Mouse (Mus musculus): Measurements from ENCODE around the gene Pparg.

The Pparg gene

DNA sequence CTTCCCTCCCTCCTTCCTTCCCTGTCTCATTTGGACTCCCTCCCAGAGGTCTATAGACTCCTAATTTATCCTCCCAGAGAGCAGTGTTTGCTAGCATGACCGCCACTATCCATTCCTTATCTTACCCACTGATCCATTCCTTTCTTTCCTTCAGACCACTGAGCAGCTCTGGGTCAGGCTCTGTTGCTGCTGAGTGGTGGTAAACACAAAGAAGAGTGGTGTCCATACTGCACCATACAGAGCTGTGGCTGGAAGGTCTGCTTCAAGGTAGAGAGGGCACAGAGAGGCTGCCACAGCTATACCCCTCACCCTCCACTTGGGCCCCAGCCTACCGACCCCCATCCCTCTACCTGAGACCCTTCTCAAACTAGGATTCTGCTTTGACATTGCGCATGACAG lies 143.4 kb downstream of the Pparg start:
- no peak for DNase-seq (ENCODE audit: low read depth, low spot score)

DNA sequence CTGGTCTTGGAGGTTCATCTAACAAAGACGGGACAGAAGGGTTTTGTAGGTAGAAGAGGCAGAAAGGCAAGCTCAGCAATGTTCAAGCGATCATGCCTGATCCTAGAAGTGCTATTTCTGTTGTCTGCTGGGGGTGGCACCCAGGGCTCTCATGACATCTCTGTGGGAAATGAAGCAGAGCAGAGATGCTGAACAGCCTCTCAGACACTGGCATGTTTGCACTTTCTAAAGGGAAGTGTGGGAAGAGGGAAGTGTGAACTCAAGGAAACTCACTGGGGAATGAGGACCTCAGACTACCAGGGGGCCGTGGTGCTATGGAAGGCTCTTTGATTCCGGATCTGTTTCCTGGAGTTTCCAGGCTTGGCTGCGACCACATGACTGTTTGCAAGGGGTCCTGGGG lies 144.2 kb downstream of the Pparg start:
- DNase-seq (ENCODE audit: low read depth, low spot score) = no peak

DNA sequence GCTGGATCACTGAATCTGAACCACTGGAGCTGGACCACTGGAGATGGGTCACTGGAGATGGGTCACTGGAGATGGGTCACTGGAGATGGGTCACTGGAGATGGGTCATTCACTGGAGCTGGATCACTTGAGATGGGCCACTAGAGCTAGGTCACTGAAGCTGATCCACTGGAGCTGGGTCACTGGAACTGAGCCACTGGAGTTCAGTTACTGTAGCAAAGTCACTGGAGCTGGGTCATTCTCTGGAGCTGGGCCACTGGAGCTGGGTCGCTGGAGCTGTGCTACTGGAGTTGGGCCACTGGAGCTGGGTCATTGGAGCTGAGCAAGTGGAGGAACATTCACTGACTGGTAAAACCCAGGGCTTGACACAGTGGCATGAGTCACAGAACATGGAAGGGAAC lies 145.7 kb downstream of the Pparg start:
- no peak for DNase-seq (ENCODE audit: low read depth, low spot score)

DNA sequence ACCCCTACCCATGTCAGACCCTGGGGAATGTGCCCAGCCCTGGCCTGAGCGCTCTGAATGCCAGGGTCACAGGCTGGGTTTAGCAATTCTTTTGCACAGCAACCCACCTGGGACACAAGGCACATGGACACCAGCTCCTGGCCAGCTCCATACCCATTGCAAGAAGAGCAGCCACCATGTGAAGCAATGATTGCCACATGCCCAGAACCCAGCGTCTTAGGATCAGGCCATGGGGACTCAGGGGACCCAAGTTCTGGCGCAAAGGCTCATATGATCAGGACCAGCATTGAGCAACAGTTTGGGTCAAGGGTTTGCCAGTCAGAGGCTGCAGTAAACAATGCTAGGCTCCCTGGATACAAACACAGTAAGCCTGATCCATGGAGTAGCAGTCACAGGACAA lies 150.7 kb downstream of the Pparg start:
- DNase-seq (ENCODE audit: low read depth, low spot score) = no peak

DNA sequence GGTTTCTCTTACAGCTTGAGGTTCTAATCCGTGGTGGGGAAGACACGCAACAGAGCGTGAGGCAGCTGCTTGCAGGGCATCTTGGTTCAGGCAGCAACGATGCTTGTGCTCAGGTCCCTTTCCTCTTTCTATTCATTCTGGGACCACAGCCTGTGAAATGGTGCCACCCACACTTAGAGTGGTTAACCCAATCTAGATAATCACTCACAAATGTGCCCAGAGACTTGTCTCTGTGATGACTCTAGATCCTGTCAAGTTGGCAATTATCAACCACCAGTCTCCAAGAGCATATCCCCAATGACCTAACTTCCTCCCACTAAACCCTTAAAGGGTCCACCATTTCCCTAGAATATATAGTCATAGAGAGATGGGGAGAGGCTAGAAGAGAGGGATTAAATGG lies 152.5 kb downstream of the Pparg start:
- DNase-seq (ENCODE audit: low read depth, low spot score) = no peak

DNA sequence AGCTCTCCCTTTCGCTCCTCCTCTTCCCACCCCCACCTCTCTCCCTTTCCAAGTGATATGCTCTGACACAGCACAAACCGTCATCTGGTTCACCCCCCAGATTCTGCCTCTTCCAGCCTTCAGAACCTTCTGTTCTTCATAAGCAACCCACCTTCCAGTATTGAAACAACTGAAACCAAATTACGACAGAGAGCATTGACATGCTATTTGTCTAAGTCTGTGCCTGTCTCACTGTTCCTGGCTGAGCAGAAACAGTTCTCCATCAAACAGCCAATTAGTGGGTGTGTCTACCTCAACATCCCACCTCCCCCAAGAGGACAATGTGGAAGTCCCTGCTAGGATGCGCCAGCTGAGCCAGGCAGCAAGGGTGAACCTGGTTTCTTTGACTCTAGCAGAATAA lies 157.2 kb downstream of the Pparg start:
- DNase-seq (ENCODE audit: low read depth, low spot score) = no peak

DNA sequence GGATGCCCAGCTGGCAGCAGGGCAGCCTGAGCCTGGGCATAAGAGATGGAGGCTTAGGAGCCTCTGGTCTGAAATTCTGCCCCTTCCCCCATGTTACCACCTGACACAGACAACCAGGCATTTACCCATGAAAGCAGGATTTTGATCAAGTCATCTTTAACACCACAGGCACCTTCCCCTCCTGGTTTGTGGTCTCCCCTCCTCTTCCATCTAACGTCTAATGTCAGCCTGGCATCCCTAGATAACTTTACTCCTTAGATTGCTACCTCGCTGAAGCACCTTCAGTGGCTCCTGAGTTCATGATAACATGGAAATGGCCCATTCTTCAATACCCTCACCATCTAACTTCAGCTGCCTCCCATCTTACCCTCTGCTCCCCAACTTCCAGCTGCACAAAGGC lies 157.6 kb downstream of the Pparg start:
- DNase-seq (ENCODE audit: low read depth, low spot score) = no peak

DNA sequence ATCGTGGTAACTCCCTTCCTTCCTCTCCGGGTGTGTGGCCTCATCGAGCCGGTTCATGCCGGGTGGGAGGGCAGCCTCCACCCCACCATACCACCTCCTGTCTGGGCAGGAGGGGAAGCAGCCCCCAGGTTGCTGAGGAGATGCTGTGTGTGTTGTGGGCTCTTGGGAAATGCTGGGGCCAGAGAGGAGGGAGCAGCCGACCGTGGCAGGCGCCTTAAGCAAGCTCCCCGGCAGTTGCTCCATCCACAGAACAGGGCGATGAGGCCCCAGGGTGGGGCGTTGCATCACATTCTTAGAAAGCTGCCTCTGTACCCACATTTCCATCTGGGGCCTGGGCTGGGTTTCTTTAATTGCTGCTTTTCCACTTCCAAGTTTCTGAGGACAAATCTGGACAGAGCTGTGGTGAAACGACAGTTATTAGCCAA lies 158.5 kb downstream of the Pparg start:
- no peak for DNase-seq (ENCODE audit: low read depth, low spot score)

DNA sequence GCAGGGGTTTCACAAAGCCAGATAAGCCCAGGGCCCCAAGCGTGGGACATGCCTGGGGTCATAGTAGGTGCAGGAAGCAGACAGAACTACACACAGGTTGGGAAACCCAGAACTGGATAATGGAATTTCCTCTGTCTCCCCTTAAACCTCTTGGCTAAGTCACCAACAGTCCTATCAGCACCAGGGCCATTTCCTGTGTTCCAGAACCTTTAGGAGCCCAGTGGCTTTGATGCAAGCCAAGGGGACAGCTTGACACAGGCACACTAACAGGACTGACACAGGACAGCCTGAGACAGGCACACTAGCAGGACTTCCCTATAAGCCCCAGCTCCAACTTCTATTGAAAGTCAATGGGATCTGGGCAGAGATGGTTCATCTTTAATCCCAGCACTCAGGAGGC lies 161.2 kb downstream of the Pparg start:
- no peak for DNase-seq (ENCODE audit: low read depth, low spot score)

DNA sequence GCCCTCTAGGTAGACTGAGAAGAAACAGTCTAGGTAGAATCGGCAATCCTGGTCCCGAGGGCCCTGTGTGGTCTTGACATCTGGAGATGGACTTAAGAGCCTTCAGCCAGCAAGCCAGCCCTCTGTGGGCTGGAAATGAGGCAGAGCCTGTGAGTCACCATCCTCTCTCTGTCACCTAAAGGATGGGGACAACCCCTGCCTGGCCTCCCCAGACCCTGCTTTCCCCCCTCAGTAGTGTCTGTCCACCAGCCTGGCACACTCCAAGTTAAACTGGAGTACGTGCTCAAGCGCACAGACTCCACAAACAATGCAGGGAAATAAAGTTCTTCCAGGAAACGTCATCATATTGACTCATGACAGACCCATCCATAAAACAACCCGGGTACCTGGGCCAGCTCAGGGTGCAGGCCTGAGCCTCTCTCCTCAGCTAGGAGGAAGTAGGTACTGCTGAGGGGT lies 162.0 kb downstream of the Pparg start:
- no peak for DNase-seq (ENCODE audit: low read depth, low spot score)

DNA sequence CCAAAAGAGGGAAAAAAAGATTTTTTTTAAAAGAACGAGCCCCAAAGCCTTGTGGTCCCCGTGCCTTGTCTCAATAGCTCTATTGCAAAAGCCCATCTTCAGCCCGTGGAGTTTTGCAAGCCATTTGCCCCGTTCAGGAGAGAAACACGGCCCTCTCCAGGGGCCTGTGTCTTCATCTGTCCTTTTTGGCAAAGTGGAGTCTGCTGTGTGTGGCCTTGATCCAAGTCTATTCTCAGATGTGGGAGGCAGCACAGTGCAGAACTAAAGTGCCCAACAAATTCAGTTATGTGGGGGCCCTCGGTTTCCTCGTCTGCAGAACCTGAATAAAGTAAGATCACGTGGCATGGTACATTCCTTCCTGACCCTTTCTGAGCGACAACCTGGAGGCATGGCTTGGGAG lies 162.4 kb downstream of the Pparg start:
- no peak for DNase-seq (ENCODE audit: low read depth, low spot score)

DNA sequence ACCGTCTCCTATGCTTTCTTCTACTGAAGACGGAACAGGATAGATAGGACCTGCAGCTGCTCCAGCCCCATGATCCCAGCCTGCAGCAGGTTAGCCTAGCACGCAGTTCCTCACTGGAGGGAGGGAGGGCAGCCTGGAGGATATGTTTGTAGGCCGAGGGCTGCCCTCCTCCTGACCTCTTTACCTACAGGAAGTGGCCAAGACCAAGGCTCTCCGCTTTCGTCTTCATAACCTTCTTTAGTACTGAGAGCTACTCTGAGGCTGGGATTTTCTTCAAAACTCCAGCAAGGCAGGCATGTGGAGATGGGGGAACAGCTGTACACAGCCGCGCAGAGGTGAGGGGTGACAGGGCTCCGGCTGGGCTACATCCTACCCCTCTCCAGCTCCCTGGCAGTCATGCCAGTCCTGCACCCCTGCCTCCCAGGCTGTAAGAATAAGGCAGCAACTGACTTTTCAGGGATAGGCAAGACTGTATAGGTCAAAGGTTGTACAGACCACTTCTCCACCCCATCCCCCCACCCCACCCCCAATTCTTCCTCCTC lies 163.8 kb downstream of the Pparg start:
- DNase-seq (ENCODE audit: low read depth, low spot score) = no peak

DNA sequence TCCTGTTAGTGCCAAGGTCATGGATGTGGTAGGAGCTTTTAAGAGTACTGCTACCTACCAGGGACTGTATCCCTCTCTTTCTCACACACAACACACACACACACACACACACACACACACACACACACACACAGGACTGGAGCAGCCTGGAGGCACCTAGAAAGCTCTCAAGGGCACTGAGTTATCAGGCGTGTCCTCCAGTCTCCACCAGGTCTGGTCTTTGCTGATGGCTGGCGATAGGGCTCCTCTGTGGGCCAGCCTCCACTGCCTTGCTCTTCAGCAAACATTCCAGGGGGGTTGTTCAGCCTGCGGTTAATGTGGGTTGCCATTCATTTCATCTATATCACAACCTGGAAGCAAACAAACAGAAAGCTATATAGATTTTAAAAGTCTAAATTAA lies 166.7 kb downstream of the Pparg start:
- DNase-seq (ENCODE audit: low read depth, low spot score) = no peak

DNA sequence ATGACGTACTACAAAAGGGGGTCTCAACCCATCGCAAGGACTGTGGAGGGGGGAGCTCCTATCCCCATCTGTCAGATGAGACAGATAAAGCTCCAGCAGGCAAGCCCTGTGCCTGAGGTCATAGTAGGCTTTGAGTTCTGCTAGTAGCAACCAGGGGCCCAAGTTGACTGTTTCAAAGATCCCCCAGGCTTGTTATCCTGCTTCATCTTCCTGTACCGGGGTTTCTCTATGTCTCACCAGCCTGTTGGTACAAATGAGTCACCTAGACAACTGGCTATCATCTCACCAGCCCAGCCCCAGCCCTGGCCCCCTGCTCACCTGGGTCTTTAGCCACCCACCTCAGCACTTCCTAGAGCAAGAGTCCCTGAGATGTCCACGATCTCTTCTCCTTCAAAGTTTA lies 167.6 kb downstream of the Pparg start:
- DNase-seq (ENCODE audit: low read depth, low spot score) = no peak

DNA sequence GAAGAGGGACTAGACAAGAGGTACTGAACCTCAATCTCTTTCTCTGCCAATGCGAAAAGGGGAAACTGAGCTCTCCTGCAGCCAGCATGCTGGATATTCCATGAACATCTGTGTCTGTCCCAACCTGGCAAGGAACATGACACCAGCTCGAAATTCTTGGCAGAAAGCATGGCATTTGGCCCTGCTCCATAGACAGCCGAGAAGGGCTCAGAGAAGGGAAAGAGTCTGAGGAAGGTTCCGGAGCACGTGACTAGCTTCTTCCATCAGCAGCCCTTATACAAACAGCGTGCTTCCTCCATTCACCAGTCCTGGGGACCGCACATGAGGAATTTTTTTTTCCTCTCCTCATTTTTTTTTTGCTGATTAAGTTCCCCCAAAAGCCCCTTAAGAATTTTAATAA lies 173.9 kb downstream of the Pparg start:
- DNase-seq (ENCODE audit: low read depth, low spot score) = no peak

DNA sequence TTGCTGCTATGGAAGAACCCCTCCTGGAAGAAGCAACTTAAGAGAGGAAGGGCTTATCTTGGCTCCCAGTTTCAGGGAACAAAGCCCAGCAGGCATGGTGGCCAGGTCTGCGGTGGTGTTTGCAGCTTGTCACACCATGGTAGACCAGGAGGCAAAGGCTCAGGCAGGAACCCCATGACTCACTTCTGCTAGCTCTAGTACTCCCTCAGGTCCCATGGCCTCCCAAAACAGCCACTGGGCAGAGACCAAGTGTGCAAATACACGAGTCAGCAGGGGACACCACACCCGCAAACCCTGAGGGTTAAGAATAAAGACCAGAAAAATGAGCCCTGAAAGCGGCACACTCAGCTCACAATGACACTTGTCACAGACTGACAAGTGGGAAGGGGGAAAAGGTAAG lies 175.4 kb downstream of the Pparg start:
- no peak for DNase-seq (ENCODE audit: low read depth, low spot score)

DNA sequence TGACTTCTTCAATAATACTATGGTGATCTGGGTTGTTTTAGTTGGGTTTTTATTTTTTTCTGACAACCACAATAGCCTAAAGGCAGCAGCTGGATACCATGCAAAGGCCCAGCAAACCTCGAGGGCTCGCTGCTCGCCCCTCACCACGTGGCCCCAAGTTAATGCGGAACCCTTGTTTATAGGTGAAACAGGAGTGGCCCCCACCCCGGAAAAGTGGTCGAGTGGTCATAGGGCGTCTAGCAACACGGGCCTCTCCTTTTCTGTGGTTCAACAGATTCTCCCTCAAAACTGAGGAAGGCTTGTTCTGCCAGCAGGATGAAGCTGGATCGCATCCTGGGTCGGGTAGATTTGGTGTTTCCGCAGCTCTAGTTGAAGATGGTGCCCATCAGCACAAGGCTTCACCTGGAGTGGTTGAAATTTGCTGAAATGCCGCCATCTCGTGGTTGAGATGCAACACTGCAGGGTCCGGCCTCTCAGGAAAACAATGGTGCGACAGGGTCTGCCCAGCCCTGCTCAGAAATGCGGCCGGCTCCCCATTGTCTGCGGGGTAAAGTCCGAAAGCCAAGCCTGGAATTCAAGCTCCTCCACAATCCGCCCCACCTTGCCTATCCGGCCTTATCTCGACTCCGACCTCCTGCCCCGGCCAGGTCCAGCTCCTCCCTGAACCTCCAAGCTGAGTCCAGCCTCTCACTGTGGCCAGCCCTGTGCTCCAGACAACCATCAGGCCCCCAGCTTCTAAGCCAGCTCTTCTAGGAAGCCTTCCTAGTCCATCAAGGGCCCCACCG lies 178.1 kb downstream of the Pparg start:
- DNase-seq (ENCODE audit: low read depth, low spot score) = peak; percentile 55

Data from brain, embryonic 18.5 days (tissue).